Mouse (Mus musculus) embryonic facial prominence, embryonic 11.5 days (tissue): ENCODE results near the gene Rnasel. TPM values are rescaled to one million over a fixed set of nuclear protein-coding genes. Genes with fewer than 3 reads are reported as not detected.

Source experiments
- ATAC-seq: fragments of 200-750 bp; cut with Nextera tagmentation; replicated peaks from 2 replicates; pipeline ENCODE4 v1.8.0; 2017; ENCODE audit warnings: low read depth; ENCODE audit not compliant: insufficient number of reproducible peaks, low FRiP score, low TSS enrichment
- DNase-seq: peaks from one replicate; pipeline ENCODE4 v3.0.0-alpha.2; 2015; ENCODE audit warnings: low spot score
- H3K27ac ChIP-seq: fragments of 300-500 bp; sonication (generic); replicated peaks from 2 replicates; pipeline ENCODE4 v1.5.1; 2014; ENCODE audit warnings: mild to moderate bottlenecking, low read depth, low read length, control low read depth
- H3K27me3 ChIP-seq: fragments of 300-500 bp; sonication (generic); 2 replicates; pipeline ENCODE4 v1.6.1; 2014; ENCODE audit warnings: mild to moderate bottlenecking, low read length, moderate library complexity, mixed read lengths; ENCODE audit not compliant: control insufficient read depth, insufficient read depth
- H3K36me3 ChIP-seq: fragments of 300-500 bp; sonication (generic); replicated peaks from 2 replicates; pipeline ENCODE4 v1.6.1; 2014; ENCODE audit warnings: low read depth, mild to moderate bottlenecking, low read length, moderate library complexity, mixed read lengths; ENCODE audit not compliant: control insufficient read depth, insufficient read depth
- H3K4me1 ChIP-seq: fragments of 300-500 bp; sonication (generic); 2 replicates; pipeline ENCODE4 v1.6.1; 2014; ENCODE audit warnings: low read length, mixed read lengths; ENCODE audit not compliant: control insufficient read depth, insufficient read depth
- H3K4me2 ChIP-seq: fragments of 300-500 bp; sonication (generic); 2 replicates; pipeline ENCODE4 v1.6.1; 2014; ENCODE audit warnings: low read depth, mild to moderate bottlenecking, control low read depth, low read length, moderate library complexity
- H3K4me3 ChIP-seq: fragments of 300-500 bp; sonication (generic); 2 replicates; pipeline ENCODE4 v1.5.1; 2014; ENCODE audit warnings: low read depth, low read length, control low read depth
- H3K9ac ChIP-seq: fragments of 300-500 bp; sonication (generic); replicated peaks from 2 replicates; pipeline ENCODE4 v1.6.1; 2014; ENCODE audit warnings: mild to moderate bottlenecking, control low read depth, low read length
- H3K9me3 ChIP-seq: fragments of 300-500 bp; sonication (generic); replicated peaks from 2 replicates; pipeline ENCODE4 v1.6.1; 2016; ENCODE audit warnings: mild to moderate bottlenecking, low read length, inconsistent platforms, mixed read lengths; ENCODE audit not compliant: control insufficient read depth
- WGBS: fragments of 180-500 bp; shearing (Covaris S2); extraction: QIAGEN DNeasy Blood & Tissue Kit; methylation state at CpG from one replicate; pipeline ENCODE4 v1.1.7; 2014; 5-methylcytosine and 5-hydroxymethylcytosine counted together
- polyA plus RNA-seq: library from polyadenylated mRNA; unstranded; fragments of >200 nt; fragmentation: Nextera tagmentation; extraction: Ambion mirVana; gene quantifications from 2 replicates; pipeline ENCODE4 v1.2.1, GENCODE M21; 2014

Rnasel gene
- polyA plus RNA-seq, 1 experiment from 2014 or later: 15.0 TPM

DNA sequence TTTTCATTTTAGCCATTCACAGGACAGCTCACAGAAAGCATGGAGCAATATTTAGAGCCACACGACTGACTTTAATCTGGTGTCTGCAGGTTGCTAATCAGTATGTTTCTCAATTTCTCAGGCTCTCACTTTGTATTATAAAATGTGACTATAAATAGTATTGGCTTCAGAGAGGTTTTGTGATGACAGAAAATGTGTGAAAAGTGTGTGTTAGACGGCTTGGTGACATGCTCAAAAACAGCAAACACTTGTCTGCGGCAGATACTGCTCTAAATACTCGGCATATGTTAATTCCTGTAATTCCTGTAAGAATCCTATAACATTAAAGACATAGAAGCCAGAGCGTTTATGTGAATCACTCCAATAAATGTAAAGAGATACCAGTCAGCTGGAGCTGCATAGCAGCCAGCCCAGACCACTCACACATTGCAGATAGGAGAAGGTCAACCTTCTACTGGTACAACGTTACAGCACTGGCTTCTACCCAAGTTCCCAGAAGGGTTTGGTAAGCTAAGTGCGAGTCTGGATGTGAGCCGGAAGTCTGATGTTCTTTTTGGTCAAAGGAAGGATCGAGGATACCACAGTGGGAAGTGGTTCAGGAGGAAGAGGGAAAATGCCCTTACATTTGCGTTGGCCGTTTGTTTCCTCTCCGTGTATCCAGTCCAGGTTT lies 1.2 kb upstream of the Rnasel start:
- ATAC-seq (no peak), DNase-seq (no peak)
- Histone ChIP-seq H3K9ac (no peak overlapping the region; the same call in 1 of the 2 replicates), H3K4me2 (no peak overlapping the region), H3K9me3 (no peaks in the 10 kb centered on the region), H3K27me3 (no peaks in the 10 kb centered on the region), H3K4me3 (no peak overlapping the region), H3K4me1 (no peaks in the 10 kb centered on the region), H3K36me3 (no peaks in the 10 kb centered on the region), H3K27ac (no peak overlapping the region)
- 77% methylated on average over 12 of the region's 12 CpGs for WGBS

DNA sequence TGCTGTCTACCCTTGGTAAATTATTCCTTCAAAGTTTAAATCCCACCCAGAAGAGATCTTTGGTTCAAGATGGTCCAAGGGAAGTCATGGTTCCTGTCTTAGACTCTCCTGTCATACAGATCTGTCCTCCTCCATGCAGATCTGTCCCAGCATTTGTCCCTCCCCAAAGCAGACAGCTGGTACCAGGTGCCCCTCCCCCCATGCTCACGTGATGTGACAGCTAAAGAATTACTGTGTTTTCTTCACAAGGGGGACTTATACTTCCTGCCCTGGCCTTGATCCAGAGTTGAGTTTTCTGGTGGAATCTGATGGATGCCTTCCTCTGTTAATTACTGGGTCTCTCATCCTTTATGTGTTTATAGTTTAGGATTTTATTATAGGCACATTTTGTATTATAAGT lies 677 bp upstream of the Rnasel start:
- Histone ChIP-seq H3K9me3 (no peaks in the 10 kb centered on the region), H3K4me1 (no peaks in the 10 kb centered on the region), H3K27me3 (no peaks in the 10 kb centered on the region), H3K27ac (no peak overlapping the region), H3K9ac (no peak overlapping the region; the same call in 1 of the 2 replicates), H3K36me3 (no peaks in the 10 kb centered on the region), H3K4me2 (no peak overlapping the region), H3K4me3 (no peak overlapping the region)
- no peak for ATAC-seq
- 7% methylated on average over 1 of the region's 1 CpGs for WGBS
- DNase-seq: peak; percentile 33

DNA sequence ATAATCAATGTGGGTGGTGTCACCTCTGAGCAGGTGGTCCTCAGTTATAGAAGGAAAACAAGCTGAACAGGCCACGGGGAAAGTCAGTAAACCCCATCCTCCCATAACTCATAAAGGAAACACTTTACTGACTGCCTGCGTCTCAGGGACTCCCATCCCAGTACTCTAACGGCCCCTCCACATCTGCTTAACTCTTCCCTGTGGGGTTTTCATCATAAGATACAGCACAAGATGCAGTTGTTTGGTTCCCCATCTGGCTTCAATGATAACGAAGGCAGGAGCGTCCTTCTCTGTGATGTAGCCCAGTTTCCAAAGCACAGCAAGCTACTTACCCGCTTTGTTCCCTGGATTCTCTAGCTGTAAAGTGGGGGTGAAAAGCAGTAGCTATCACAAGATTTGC lies 828 bp downstream of the Rnasel start:
- Histone ChIP-seq H3K9ac (peak overlapping the region; percentile 78), H3K27me3 (no peaks in the 10 kb centered on the region), H3K9me3 (no peaks in the 10 kb centered on the region), H3K4me3 (peak overlapping the region; percentile 29; the same call in 1 of the 2 replicates), H3K4me2 (peak overlapping the region; percentile 51), H3K4me1 (no peaks in the 10 kb centered on the region), H3K36me3 (no peaks in the 10 kb centered on the region), H3K27ac (no peak overlapping the region)
- WGBS: 60% methylated on average over 6 of the region's 6 CpGs
- ATAC-seq (no peak), DNase-seq (peak; percentile 9)

DNA sequence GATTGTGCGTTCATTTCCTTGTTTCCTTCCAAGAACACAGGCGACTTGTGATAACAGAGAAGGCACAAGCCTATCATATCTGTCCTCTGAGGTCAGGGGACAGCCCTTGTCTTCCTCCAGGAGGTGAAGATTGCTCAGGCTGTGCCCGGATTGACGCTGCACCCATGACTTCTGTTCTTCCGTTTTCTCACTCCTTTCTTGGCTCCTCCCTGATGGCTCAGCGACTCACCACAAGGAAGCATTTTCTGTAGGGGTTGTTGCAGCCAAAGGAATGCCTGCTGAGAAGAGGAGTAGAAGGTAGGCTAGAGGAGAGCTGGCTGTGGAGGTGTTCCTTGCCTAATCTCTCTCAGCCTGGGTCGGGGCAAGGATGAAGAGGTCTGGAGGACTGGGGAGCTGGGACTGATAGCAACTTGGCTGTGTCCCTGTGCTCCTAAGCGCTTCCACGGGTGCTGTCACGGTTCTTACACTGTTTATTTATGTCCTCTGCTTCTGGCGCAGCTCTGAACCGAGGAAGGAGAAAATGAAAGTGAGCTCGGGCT lies 2.6 kb downstream of the Rnasel start:
- Histone ChIP-seq H3K36me3 (no peaks in the 10 kb centered on the region), H3K4me3 (no peak overlapping the region), H3K27ac (no peak overlapping the region), H3K4me2 (no peak overlapping the region), H3K9me3 (no peaks in the 10 kb centered on the region), H3K9ac (peak overlapping the region; percentile 10; the same call in 1 of the 2 replicates), H3K27me3 (no peaks in the 10 kb centered on the region), H3K4me1 (no peaks in the 10 kb centered on the region)
- DNase-seq (no peak), ATAC-seq (no peak)
- 50% methylated on average over 13 of the region's 13 CpGs for WGBS

DNA sequence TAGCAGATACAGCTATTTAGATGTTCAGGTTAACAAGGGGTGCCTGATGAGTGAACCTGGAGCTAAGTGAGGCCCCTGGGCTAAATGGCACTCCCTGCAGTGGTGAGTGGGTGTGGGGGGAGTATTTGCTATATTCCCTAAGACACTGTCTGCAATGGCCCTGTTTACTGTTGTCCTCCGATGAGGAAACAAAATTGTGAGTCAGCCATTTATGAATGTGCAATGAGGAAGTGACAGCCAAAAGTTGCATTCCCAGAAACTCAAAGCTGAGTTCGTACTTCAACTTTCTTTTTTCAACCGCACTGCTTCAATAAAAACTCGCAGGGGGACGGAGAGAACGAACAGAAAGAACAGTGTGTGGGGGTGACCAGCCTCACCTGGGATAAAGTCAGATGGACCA lies 3.3 kb downstream of the Rnasel start:
- no peaks in the 10 kb centered on the region for H3K4me1 ChIP-seq
- WGBS: 85% methylated on average over 6 of the region's 6 CpGs
- ATAC-seq: no peak
- H3K27me3 ChIP-seq: no peaks in the 10 kb centered on the region
- no peak for DNase-seq
- no peaks in the 10 kb centered on the region for H3K36me3 ChIP-seq
- no peak overlapping the region for H3K9ac ChIP-seq
- no peak overlapping the region for H3K4me3 ChIP-seq
- no peak overlapping the region for H3K4me2 ChIP-seq
- no peaks in the 10 kb centered on the region for H3K9me3 ChIP-seq
- H3K27ac ChIP-seq: no peak overlapping the region

DNA sequence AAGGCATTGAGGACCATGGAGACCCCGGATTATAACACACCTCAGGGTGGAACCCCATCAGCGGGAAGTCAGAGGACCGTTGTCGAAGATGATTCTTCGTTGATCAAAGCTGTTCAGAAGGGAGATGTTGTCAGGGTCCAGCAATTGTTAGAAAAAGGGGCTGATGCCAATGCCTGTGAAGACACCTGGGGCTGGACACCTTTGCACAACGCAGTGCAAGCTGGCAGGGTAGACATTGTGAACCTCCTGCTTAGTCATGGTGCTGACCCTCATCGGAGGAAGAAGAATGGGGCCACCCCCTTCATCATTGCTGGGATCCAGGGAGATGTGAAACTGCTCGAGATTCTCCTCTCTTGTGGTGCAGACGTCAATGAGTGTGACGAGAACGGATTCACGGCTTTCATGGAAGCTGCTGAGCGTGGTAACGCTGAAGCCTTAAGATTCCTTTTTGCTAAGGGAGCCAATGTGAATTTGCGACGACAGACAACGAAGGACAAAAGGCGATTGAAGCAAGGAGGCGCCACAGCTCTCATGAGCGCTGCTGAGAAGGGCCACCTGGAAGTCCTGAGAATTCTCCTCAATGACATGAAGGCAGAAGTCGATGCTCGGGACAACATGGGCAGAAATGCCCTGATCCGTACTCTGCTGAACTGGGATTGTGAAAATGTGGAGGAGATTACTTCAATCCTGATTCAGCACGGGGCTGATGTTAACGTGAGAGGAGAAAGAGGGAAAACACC lies 4.7 kb downstream of the Rnasel start:
- H3K4me2 ChIP-seq: no peak overlapping the region
- H3K4me3 ChIP-seq: no peak overlapping the region
- H3K36me3 ChIP-seq: no peaks in the 10 kb centered on the region
- DNase-seq: no peak
- no peak for ATAC-seq
- H3K9me3 ChIP-seq: no peaks in the 10 kb centered on the region
- WGBS: 78% methylated on average over 25 of the region's 25 CpGs
- H3K27ac ChIP-seq: no peak overlapping the region
- no peaks in the 10 kb centered on the region for H3K27me3 ChIP-seq
- no peaks in the 10 kb centered on the region for H3K4me1 ChIP-seq
- H3K9ac ChIP-seq: no peak overlapping the region

DNA sequence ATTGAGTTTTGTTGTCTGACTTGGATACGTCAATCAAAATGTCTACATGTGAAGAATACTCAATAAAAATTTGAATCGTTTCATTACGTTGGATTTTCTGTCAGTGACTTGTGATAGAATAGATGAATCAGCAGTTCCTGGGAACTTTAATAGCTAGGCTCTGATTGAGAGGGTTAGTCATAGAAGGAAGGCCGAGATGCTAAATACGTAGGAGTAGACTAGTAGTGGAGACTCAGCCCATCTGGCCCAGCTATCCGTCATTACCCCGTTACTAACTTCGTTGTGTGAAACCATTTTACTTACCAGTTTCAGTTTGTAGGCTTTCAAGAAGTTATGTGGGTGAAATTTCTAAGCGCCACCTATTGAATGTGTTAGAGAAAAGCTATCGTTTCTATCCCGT lies 14.9 kb downstream of the Rnasel start:
- H3K4me1 ChIP-seq: no peaks in the 10 kb centered on the region
- 86% methylated on average over 11 of the region's 11 CpGs for WGBS

DNA sequence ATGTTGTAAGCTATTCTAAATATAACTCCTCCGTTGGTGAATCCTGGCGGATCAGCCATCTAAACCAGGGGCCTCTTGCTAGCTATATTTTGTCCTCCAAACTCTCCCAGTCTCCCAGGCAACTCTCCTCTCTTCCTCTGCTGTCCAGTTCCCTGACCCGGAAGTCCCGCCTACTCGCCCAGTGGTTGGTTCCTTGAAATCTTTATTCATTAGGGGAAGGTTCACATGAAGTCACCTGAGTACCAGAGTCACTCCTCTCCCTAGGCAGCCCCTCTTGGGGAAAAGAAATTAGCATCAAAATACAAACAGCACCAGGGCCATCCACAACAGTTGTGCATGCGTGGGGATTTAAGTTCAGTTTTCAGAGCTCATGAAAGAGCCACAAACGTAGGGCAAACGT lies 17.1 kb downstream of the Rnasel start:
- H3K4me2 ChIP-seq: no peak overlapping the region
- H3K36me3 ChIP-seq: no peaks in the 10 kb centered on the region
- H3K27me3 ChIP-seq: no peaks in the 10 kb centered on the region
- no peak overlapping the region for H3K27ac ChIP-seq
- H3K4me3 ChIP-seq: no peak overlapping the region
- 46% methylated on average over 8 of the region's 8 CpGs for WGBS
- H3K4me1 ChIP-seq: no peaks in the 10 kb centered on the region
- no peak overlapping the region for H3K9ac ChIP-seq
- ATAC-seq: no peak
- no peak for DNase-seq
- no peaks in the 10 kb centered on the region for H3K9me3 ChIP-seq

More for the DNA sequence above, 14.9 kb downstream of the Rnasel start:
- no peak for DNase-seq
- Histone ChIP-seq H3K9ac (no peak overlapping the region), H3K4me2 (no peak overlapping the region), H3K4me3 (no peak overlapping the region), H3K9me3 (no peaks in the 10 kb centered on the region), H3K27me3 (no peaks in the 10 kb centered on the region), H3K36me3 (no peaks in the 10 kb centered on the region), H3K27ac (no peak overlapping the region)
- ATAC-seq: no peak
